Comparison of ENCODE assay signal across 8 mouse cellular contexts in the genomic region with DNA sequence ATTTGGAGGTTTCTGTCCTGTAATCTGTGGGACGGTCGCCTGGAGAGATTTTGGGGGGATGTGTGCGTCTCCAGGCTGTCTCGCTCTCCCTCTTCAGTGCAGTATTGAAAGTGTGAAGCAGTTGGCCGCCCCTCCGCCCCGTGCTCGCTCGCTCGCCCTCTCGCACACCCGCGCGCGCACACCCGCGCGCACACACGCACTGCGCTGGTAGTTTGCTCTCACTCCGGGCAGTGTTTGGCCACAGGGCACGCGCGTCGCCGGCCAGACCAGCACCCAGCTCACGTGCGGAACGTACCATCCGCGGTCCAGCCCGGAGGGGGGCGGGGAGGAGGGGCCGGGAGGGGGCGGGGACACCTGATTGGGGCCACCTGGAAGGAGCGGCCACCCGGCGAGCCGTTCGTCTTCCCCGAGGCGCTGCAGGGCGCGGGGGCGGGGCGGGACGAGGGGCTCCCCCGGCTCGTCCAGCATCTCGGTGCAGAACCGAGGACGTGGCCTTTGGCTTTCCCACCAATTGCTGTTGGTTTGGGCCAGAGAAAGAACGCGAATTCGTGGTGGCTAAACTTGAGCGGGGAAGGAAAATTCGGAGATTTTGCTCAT. TPM values are rescaled to one million over a fixed set of nuclear protein-coding genes. Genes with fewer than 3 reads are reported as not detected.
DNase-seq lines count a peak whose midpoint lies in the region; ATAC-seq and TF ChIP-seq lines count a peak whose summit lies in the region.

A gene (minus strand): TSS at position 270 of the 597 bp plus-strand sequence.

- intact Hi-C loops in heart, postnatal 10 days (cut with DNase I): loop anchor here (10.0 kb wide), 1 partner anchor 99 kb away; no protein-coding TSS in a partner anchor

- DNase-seq in brain, adult 2 months (ENCODE audit: low read depth, low spot score): peak; percentile 97
- DNase-seq in heart, postnatal 10 days: peak; percentile 84 to 87
- DNase-seq in layer of hippocampus, adult 18-20 months (ENCODE audit: low spot score in 2 of 2): peak; percentile 74 to 83
- DNase-seq in lung, adult 2 months: peak; percentile 68
- peak; percentile 82 for DNase-seq in urinary bladder, postnatal 14 days (ENCODE audit: low spot score)

- peak within 1 kb of the TSS; percentile 99 for H3K4me2 ChIP-seq in forebrain, embryonic 15.5 days (replicated peaks)

- H3K4me1 ChIP-seq in E14TG2a.4 (replicated peaks; ENCODE audit: low read depth, low read length): peaks cover 32% of the 10 kb centered on the region
- H3K4me1 ChIP-seq in forebrain, embryonic 15.5 days: peaks cover 44% of the 10 kb centered on the region
- no peaks in the 10 kb centered on the region for H3K4me1 ChIP-seq in lung, adult 2 months (ENCODE audit: control insufficient read depth, insufficient read depth, low read length)
- H3K4me1 ChIP-seq in olfactory bulb, adult 2 months (ENCODE audit: control insufficient read depth, insufficient read depth, low read length): peaks cover 2% of the 10 kb centered on the region; the same call in 1 of the 2 replicates

- H3K36me3 ChIP-seq in E14TG2a.4 (ENCODE audit: insufficient read depth, low read length): no peaks in the 10 kb centered on the region
- H3K36me3 ChIP-seq in forebrain, embryonic 15.5 days: no peaks in the 10 kb centered on the region

- peak; percentile 69; the same call in 1 of the 2 replicates for TF ChIP-seq POLR2A in lung, adult 2 months (IDR thresholded peaks at IDR 0.05; ENCODE audit: borderline replicate concordance, extremely low read depth, low read depth, low read length)
- no peak; the same call in 1 of the 2 replicates for TF ChIP-seq POLR2A in olfactory bulb, adult 2 months (IDR thresholded peaks at IDR 0.05; ENCODE audit: insufficient read depth, low read depth, low read length)

- H3K4me3 ChIP-seq in E14TG2a.4 (replicated peaks; ENCODE audit: low read length): peak within 1 kb of the TSS; percentile 75
- H3K4me3 ChIP-seq in forebrain, embryonic 15.5 days: peak within 1 kb of the TSS; percentile 72
- peak within 1 kb of the TSS; percentile 79 for H3K4me3 ChIP-seq in lung, adult 2 months (replicated peaks; ENCODE audit: extremely low read depth, low read depth, low read length)
- H3K4me3 ChIP-seq in olfactory bulb, adult 2 months (ENCODE audit: insufficient read depth, low read depth, low read length): peak within 1 kb of the TSS; percentile 79

- peak within 1 kb of the TSS; percentile 48 for H3K9ac ChIP-seq in forebrain, embryonic 15.5 days (replicated peaks)

- peak; percentile 24 for ATAC-seq in forebrain, embryonic 15.5 days (replicated peaks)

- no peaks in the 10 kb centered on the region for H3K9me3 ChIP-seq in E14TG2a.4 (ENCODE audit: low read length)
- no peaks in the 10 kb centered on the region for H3K9me3 ChIP-seq in forebrain, embryonic 15.5 days

- TF ChIP-seq CTCF in E14TG2a.4 (conservative IDR thresholded peaks at IDR 0.05; ENCODE audit: low read length): no peak
- TF ChIP-seq CTCF in lung, adult 2 months (IDR thresholded peaks at IDR 0.05; ENCODE audit: insufficient read depth, low read length): no peak
- no peak for TF ChIP-seq CTCF in olfactory bulb, adult 2 months (IDR thresholded peaks at IDR 0.05; ENCODE audit: insufficient read depth, low read depth, low read length)

- H3K27ac ChIP-seq in forebrain, embryonic 15.5 days (replicated peaks): peak within 1 kb of the TSS; percentile 17; the same call in 1 of the 2 replicates
- peak within 1 kb of the TSS; percentile 97 for H3K27ac ChIP-seq in olfactory bulb, adult 2 months (ENCODE audit: insufficient read depth, low read depth, low read length)

- H3K27me3 ChIP-seq in E14TG2a.4 (ENCODE audit: insufficient read depth, low read length): peaks cover 94% of the 10 kb centered on the region
- peaks cover 36% of the 10 kb centered on the region for H3K27me3 ChIP-seq in forebrain, embryonic 15.5 days

- 1% methylated on average over 56 of the region's 57 CpGs for WGBS in forebrain, embryonic 15.5 days
- 1% methylated on average over 51 of the region's 57 CpGs for WGBS in lung, adult 2 months
- under 1% methylated on average over 53 of the region's 57 CpGs for WGBS in olfactory bulb, adult 2 months

RNA-seq across cellular contexts. Expression of the gene that starts here (rescaled TPM):
- polyA plus RNA-seq in forebrain, embryonic 15.5 days (2015; fragmentation: Nextera tagmentation; extraction: Ambion mirVana): 2.5 and 2.9 TPM in 2 replicates
- 10 to 100 TPM; 15.9 to 17.4 TPM for total RNA-seq in heart, postnatal 10 days (2021)
- total RNA-seq in layer of hippocampus, adult 18-20 months (2021): 10 to 100 TPM; 48.2 to 52.7 TPM
- polyA plus RNA-seq in lung, adult 2 months (2012; rRNA removed): 5.2 and 10.1 TPM in 2 replicates
- polyA plus RNA-seq in olfactory bulb, adult 2 months (2012; ENCODE audit: insufficient read depth, insufficient read length, low replicate concordance, missing spikeins): 292 TPM in 1 of 2 replicates, not detected in the other

Comparison
In these comparisons a context has a peak if more than half of its experiments do, and no peak if none do; other contexts are left out.
1. Peak in every context shown above with its lines: DNase-seq, ATAC-seq, H3K4me3 ChIP-seq and H3K27ac ChIP-seq.